Mouse (Mus musculus) midbrain, embryonic 11.5 days (tissue): ENCODE measurements around the gene Exoc4. TPM values are rescaled to one million over a fixed set of nuclear protein-coding genes. Genes with fewer than 3 reads are reported as not detected.

ENCODE experiments used
- ATAC-seq: fragments of 200-750 bp; cut with Nextera tagmentation; 2 replicates; pipeline ENCODE4 v1.8.0; 2017; ENCODE audit warnings: moderate TSS enrichment, moderate library complexity; ENCODE audit not compliant: low FRiP score
- DNase-seq: peaks from one replicate; pipeline ENCODE4 v3.0.0; 2015; ENCODE audit warnings: low spot score; ENCODE audit errors: missing footprints
- H3K27ac ChIP-seq: fragments of 300-500 bp; sonication (generic); 2 replicates; pipeline ENCODE4 v1.5.1; 2014; ENCODE audit warnings: low read depth, low read length
- H3K27me3 ChIP-seq: fragments of 300-500 bp; sonication (generic); 2 replicates; pipeline ENCODE4 v1.6.1; 2014; ENCODE audit warnings: mild to moderate bottlenecking, low read length, moderate library complexity, mixed read lengths; ENCODE audit not compliant: control insufficient read depth, insufficient read depth
- H3K36me3 ChIP-seq: fragments of 300-500 bp; sonication (generic); 2 replicates; pipeline ENCODE4 v1.6.1; 2014; ENCODE audit warnings: mild to moderate bottlenecking, low read length, moderate library complexity, mixed read lengths; ENCODE audit not compliant: control insufficient read depth, insufficient read depth
- H3K4me1 ChIP-seq: fragments of 300-500 bp; sonication (generic); 2 replicates; pipeline ENCODE4 v1.6.1; 2014; ENCODE audit warnings: low read length; ENCODE audit not compliant: control insufficient read depth, insufficient read depth
- H3K4me2 ChIP-seq: fragments of 300-500 bp; sonication (generic); 2 replicates; pipeline ENCODE4 v1.6.1; 2014; ENCODE audit warnings: mild to moderate bottlenecking, moderate library complexity
- H3K4me3 ChIP-seq: fragments of 300-500 bp; sonication (generic); 2 replicates; pipeline ENCODE4 v1.5.1; 2014; ENCODE audit warnings: low read depth, low read length
- H3K9ac ChIP-seq: fragments of 300-500 bp; sonication (generic); 2 replicates; pipeline ENCODE4 v1.6.1; 2014; ENCODE audit warnings: low read length
- H3K9me3 ChIP-seq: fragments of 300-500 bp; sonication (generic); 2 replicates; pipeline ENCODE4 v1.6.1; 2016; ENCODE audit warnings: low read length; ENCODE audit not compliant: control insufficient read depth
- WGBS: fragments of 180-500 bp; shearing (Covaris S2); extraction: QIAGEN DNeasy Blood & Tissue Kit; methylation state at CpG from one replicate; pipeline ENCODE4 v1.1.7; 2014; 5-methylcytosine and 5-hydroxymethylcytosine counted together
- polyA plus RNA-seq: library from polyadenylated mRNA; unstranded; fragments of >200 nt; fragmentation: Nextera tagmentation; extraction: Ambion mirVana; gene quantifications from 2 replicates; pipeline ENCODE4 v1.2.1, GENCODE M21; 2014

Gene Exoc4
- polyA plus RNA-seq, 1 experiment from 2014 or later = 28.7 TPM

DNA sequence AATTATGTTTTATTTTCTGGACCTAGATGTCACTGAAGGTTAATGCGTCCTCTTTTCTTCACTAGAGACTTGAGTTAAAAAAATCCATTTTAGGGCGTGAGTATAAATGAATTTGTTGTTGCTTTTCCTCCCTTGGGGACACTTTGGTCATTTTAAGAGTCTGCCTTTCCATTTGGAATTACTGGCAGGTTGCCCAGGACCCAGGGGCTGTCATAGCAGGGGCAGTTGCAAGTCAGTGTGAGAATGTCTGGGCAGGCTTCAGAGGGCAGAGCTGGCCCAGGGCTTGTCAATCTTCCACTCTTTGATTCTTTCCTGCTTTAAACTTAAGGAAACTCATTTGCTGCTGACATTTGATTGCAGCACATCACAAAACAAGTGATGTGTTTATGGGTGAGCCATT lies 45.7 kb downstream of the Exoc4 start:
- Histone ChIP-seq H3K4me2 (no peak overlapping the region), H3K9me3 (no peaks in the 10 kb centered on the region), H3K36me3 (no peaks in the 10 kb centered on the region), H3K27me3 (no peaks in the 10 kb centered on the region), H3K4me1 (no peaks in the 10 kb centered on the region), H3K27ac (no peak overlapping the region), H3K9ac (no peak overlapping the region), H3K4me3 (no peak overlapping the region)
- ATAC-seq = no peak
- DNase-seq = no peak
- 83% methylated on average over 2 of the region's 2 CpGs for WGBS

DNA sequence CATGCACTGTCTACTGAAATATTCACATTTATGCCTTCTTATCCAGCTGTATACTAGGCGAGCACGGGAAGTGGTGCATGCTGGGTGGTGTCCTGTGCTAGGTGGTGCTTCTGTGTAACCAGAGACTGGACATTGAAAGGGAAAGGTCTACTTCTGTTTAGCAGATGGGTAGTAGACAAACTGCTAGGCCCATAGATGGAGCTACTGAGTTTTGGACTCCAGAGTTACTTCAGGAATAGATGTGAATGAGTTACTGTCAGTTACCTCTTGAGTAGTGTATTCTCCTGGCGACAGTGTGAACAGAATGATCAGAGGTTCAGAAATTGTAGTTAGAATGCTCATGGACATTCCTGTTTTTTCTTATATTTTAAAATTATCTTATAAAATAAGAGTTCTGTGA lies 48.7 kb downstream of the Exoc4 start:
- 92% methylated on average over 3 of the region's 3 CpGs for WGBS
- no peaks in the 10 kb centered on the region for H3K27me3 ChIP-seq
- DNase-seq (no peak), ATAC-seq (no peak)
- H3K27ac ChIP-seq = no peak overlapping the region
- H3K4me3 ChIP-seq = no peak overlapping the region
- H3K9me3 ChIP-seq = no peaks in the 10 kb centered on the region
- H3K4me2 ChIP-seq = no peak overlapping the region
- H3K9ac ChIP-seq = no peak overlapping the region
- no peaks in the 10 kb centered on the region for H3K36me3 ChIP-seq
- no peaks in the 10 kb centered on the region for H3K4me1 ChIP-seq

DNA sequence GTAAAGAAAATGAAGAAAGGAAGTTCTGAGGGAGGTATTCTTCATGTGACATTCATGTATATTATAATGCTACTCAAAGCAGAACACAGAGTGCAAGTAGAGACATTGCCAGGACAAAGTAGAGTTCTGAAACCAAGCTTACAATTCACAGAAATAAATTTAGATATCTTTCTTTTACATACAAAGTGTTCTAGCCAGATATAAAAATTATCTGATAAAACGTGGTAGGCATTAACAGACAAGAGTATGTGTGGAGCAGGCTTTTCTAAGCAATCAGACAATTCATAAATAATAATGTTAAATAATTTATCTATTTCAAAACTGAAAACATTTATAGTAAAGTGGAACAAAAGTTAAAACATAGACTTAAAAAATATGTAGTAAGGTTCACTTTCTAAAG lies 49.9 kb downstream of the Exoc4 start:
- H3K9ac ChIP-seq = no peak overlapping the region
- H3K36me3 ChIP-seq = no peaks in the 10 kb centered on the region
- no peak overlapping the region for H3K27ac ChIP-seq
- no peak for DNase-seq
- H3K4me2 ChIP-seq = no peak overlapping the region
- H3K4me3 ChIP-seq = no peak overlapping the region
- 69% methylated on average over 1 of the region's 1 CpGs for WGBS
- H3K9me3 ChIP-seq = no peaks in the 10 kb centered on the region
- H3K4me1 ChIP-seq = no peaks in the 10 kb centered on the region
- ATAC-seq = no peak
- no peaks in the 10 kb centered on the region for H3K27me3 ChIP-seq

GRCm38 (mm10) chr6:33305996-33306395 lies 57.1 kb downstream of the Exoc4 start:
- 0 out of 2 replicates have a peak, but pooled peaks cover 2% of the 10 kb centered on the region for H3K4me1 ChIP-seq
- ATAC-seq (no peak), DNase-seq (no peak)
- no peak overlapping the region for H3K27ac ChIP-seq
- H3K27me3 ChIP-seq = no peaks in the 10 kb centered on the region
- no peak overlapping the region for H3K4me3 ChIP-seq
- H3K9me3 ChIP-seq = no peaks in the 10 kb centered on the region
- no peaks in the 10 kb centered on the region for H3K36me3 ChIP-seq
- no peak overlapping the region for H3K9ac ChIP-seq
- H3K4me2 ChIP-seq = no peak overlapping the region
- WGBS = 85% methylated on average over 1 of the region's 1 CpGs

DNA sequence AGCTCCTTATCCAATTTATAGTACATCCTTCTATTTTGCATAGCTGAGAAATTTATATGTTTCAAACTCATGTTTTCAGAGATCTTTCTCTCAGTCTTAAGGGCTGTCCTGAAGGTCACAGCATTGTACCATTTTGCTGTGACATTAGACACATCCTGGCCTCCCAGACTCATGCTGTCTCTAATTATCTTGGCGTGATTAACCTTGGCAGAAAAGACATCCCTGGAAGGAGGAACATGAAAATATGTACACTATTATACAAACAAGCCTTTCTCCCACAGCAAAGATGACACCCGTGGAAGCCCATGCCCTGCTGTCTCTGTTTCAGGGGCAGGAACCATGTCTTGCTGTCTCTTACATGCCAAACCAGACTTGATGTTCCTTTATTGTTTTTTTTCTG lies 59.8 kb downstream of the Exoc4 start:
- 80% methylated on average over 2 of the region's 2 CpGs for WGBS
- Histone ChIP-seq H3K9me3 (no peaks in the 10 kb centered on the region), H3K36me3 (no peaks in the 10 kb centered on the region), H3K4me1 (0 out of 2 replicates have a peak, but pooled peaks cover 2% of the 10 kb centered on the region), H3K27ac (no peak overlapping the region), H3K27me3 (no peaks in the 10 kb centered on the region), H3K4me2 (no peak overlapping the region), H3K9ac (no peak overlapping the region), H3K4me3 (no peak overlapping the region)
- DNase-seq = no peak
- no peak for ATAC-seq

DNA sequence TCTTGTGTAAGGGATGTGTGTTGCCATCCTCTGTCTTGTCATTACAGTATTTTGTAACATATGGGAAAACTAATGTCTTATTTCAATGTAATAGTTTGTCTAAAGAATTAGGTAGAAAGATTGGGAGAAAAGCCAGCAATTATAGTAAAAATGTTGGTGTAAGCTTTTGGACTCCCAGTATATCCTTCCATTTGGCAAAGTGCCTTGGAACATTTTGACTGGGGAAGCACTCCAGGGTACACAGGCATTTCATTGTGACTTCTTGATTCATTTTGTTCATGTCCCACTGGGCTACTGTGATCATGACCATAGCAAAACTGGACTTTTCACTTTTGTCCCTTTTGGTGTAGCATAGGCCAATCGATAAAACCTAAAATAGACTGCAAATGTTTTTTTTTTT lies 61.6 kb downstream of the Exoc4 start:
- Histone ChIP-seq H3K4me1 (0 out of 2 replicates have a peak, but pooled peaks cover 2% of the 10 kb centered on the region), H3K9ac (no peak overlapping the region), H3K27ac (no peak overlapping the region), H3K9me3 (no peaks in the 10 kb centered on the region), H3K4me2 (no peak overlapping the region), H3K27me3 (no peaks in the 10 kb centered on the region), H3K4me3 (no peak overlapping the region), H3K36me3 (no peaks in the 10 kb centered on the region)
- ATAC-seq (no peak), DNase-seq (no peak)
- 90% methylated on average over 1 of the region's 1 CpGs for WGBS

DNA sequence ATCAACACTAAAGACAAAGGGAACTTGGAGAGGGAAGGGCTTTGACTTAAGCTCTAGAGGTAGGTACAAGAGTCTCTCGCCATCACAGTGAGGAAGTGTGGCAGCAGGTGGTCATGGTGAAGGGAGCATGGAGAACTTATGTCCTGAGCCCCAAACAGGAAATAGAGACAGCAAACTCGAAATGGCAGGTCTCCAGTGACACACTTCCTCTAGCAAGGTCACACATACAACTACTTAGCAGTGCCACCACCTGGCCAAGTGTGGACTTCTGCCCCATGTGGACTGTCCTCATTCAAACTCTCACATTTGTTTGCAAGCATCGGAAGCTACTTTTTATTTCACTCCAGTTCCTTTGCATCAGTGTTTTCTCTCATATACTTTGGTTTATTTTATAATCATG lies 74.0 kb downstream of the Exoc4 start:
- Histone ChIP-seq H3K36me3 (no peaks in the 10 kb centered on the region), H3K4me3 (no peak overlapping the region), H3K27me3 (no peaks in the 10 kb centered on the region), H3K27ac (no peak overlapping the region), H3K4me1 (no peaks in the 10 kb centered on the region), H3K4me2 (no peak overlapping the region), H3K9me3 (no peaks in the 10 kb centered on the region), H3K9ac (no peak overlapping the region)
- DNase-seq (no peak), ATAC-seq (no peak)
- 81% methylated on average over 3 of the region's 3 CpGs for WGBS

DNA sequence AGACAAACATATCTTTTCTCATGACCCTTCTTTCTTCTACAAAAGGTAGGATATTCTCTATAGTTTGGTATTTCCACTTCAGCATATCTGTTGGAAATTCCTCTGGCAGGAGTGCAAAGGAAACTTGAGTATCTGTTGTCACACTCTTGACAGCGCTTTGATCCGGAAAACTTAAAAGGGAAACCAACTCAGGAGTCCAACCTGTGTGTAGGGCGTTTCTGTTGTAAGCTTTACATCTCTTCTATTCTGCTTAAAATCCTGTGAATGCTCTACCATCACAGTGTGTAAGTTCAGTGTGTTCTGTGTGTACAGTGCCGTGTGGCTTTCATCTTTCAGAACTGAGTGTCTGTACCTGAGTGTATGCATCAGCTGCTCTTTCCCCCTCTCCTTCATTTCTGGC lies 74.5 kb downstream of the Exoc4 start:
- H3K27ac ChIP-seq = no peak overlapping the region
- H3K4me1 ChIP-seq = no peaks in the 10 kb centered on the region
- no peak overlapping the region for H3K4me3 ChIP-seq
- 94% methylated on average over 4 of the region's 4 CpGs for WGBS
- no peaks in the 10 kb centered on the region for H3K36me3 ChIP-seq
- no peaks in the 10 kb centered on the region for H3K9me3 ChIP-seq
- no peak overlapping the region for H3K9ac ChIP-seq
- ATAC-seq = no peak
- DNase-seq = no peak
- H3K4me2 ChIP-seq = no peak overlapping the region
- no peaks in the 10 kb centered on the region for H3K27me3 ChIP-seq

DNA sequence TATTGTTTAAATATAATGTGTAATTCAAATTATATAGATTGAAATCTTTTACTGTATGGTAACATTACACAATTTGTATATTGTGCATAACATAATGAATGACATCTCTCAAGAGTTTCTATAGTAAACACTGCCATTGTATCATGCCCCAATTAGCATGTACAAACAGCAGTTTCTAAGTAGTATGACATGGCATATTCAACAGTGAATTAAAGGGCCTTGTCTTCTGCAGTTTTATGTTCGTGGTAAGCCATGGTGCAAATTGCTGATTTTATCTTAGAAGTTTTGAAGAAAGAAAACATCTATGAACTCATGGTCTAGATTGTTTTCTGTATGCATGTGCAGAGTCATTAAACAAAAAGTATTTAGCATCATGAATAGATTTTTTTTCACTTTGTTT lies 79.4 kb downstream of the Exoc4 start:
- no peak for DNase-seq
- Histone ChIP-seq H3K4me3 (no peak overlapping the region), H3K27ac (no peak overlapping the region), H3K9ac (no peak overlapping the region), H3K9me3 (no peaks in the 10 kb centered on the region), H3K4me1 (no peaks in the 10 kb centered on the region), H3K36me3 (no peaks in the 10 kb centered on the region), H3K4me2 (no peak overlapping the region), H3K27me3 (no peaks in the 10 kb centered on the region)
- 88% methylated on average over 1 of the region's 1 CpGs for WGBS
- no peak for ATAC-seq
